ENCODE assay signal across 7 mouse cellular contexts in genomic region chr19:32211293-32211585, GRCm38 (mm10).
DNase-seq lines count a peak whose midpoint lies in the region; ATAC-seq and TF ChIP-seq lines count a peak whose summit lies in the region.

No protein-coding gene starts in this region.

- TF ChIP-seq CTCF in lung, postnatal 0 days (IDR thresholded peaks at IDR 0.05): no peak
- no peak for TF ChIP-seq CTCF in embryonic fibroblast, embryonic 13.5 days (IDR thresholded peaks at IDR 0.05; ENCODE audit: borderline replicate concordance, insufficient read depth, low read length)
- TF ChIP-seq CTCF in small intestine, adult 2 months (IDR thresholded peaks at IDR 0.05; ENCODE audit: extremely low read depth, insufficient read length, insufficient replicate concordance, low read depth, low read length): no peak

- H3K27me3 ChIP-seq in lung, postnatal 0 days (replicated peaks; ENCODE audit: insufficient read depth, low read length): no peaks in the 10 kb centered on the region
- no peaks in the 10 kb centered on the region for H3K27me3 ChIP-seq in intestine, embryonic 16.5 days (replicated peaks; ENCODE audit: control insufficient read depth, insufficient read depth, low read length)
- no peaks in the 10 kb centered on the region for H3K27me3 ChIP-seq in small intestine, adult 2 months (ENCODE audit: control insufficient read depth, insufficient read depth, low read length)

- no peak for TF ChIP-seq POLR2A in embryonic fibroblast, embryonic 13.5 days (IDR thresholded peaks at IDR 0.05; ENCODE audit: low read depth, low read length)
- no peak for TF ChIP-seq POLR2A in small intestine, adult 2 months (IDR thresholded peaks at IDR 0.05; ENCODE audit: low read depth, low read length)

- peak overlapping the region; percentile 64 for H3K4me2 ChIP-seq in lung, postnatal 0 days (replicated peaks; ENCODE audit: low read depth, low read length)
- peak overlapping the region; percentile 81 for H3K4me2 ChIP-seq in intestine, embryonic 16.5 days (ENCODE audit: low read depth, low read length)

- TF ChIP-seq EP300 in lung, postnatal 0 days (IDR thresholded peaks at IDR 0.05): no peak

- peaks cover 5% of the 10 kb centered on the region; the same call in 1 of the 2 replicates for H3K4me1 ChIP-seq in lung, postnatal 0 days (ENCODE audit: insufficient read depth, low read depth, low read length)
- H3K4me1 ChIP-seq in embryonic fibroblast, embryonic 13.5 days (ENCODE audit: control insufficient read depth, insufficient read depth, low read length): peaks cover 3% of the 10 kb centered on the region; the same call in 1 of the 2 replicates
- H3K4me1 ChIP-seq in intestine, embryonic 16.5 days (ENCODE audit: control insufficient read depth, insufficient read depth, low read length): peaks cover 11% of the 10 kb centered on the region
- H3K4me1 ChIP-seq in small intestine, adult 2 months (ENCODE audit: control insufficient read depth, insufficient read depth, insufficient read length, low read length): peaks cover 20% of the 10 kb centered on the region; the same call in 1 of the 2 replicates

- ATAC-seq in lung, postnatal 0 days: no peak; the same call in none of the 2 replicates
- ATAC-seq in intestine, embryonic 16.5 days: no peak; the same call in none of the 2 replicates

- H3K9me3 ChIP-seq in lung, postnatal 0 days (ENCODE audit: low read length): no peaks in the 10 kb centered on the region
- no peaks in the 10 kb centered on the region for H3K9me3 ChIP-seq in intestine, embryonic 16.5 days (ENCODE audit: control insufficient read depth, low read length)

- DNase-seq in lung, postnatal 0 days (ENCODE audit: low spot score): no peak
- no peak for DNase-seq in lung, postnatal 25 days (ENCODE audit: low spot score)
- no peak for DNase-seq in ovary, postnatal 36 days (ENCODE audit: low spot score)
- DNase-seq in left cerebral cortex, postnatal 4 days: no peak

- H3K4me3 ChIP-seq in lung, postnatal 0 days (ENCODE audit: low read depth, low read length): peak overlapping the region; percentile 52
- H3K4me3 ChIP-seq in embryonic fibroblast, embryonic 13.5 days (ENCODE audit: insufficient read depth, low read length): peak overlapping the region; percentile 6; the same call in 1 of the 2 replicates
- peak overlapping the region; percentile 58 for H3K4me3 ChIP-seq in intestine, embryonic 16.5 days (ENCODE audit: low read length)
- H3K4me3 ChIP-seq in small intestine, adult 2 months (ENCODE audit: low read depth, low read length): peak overlapping the region; percentile 71

- H3K36me3 ChIP-seq in lung, postnatal 0 days (ENCODE audit: insufficient read depth, low read length): no peaks in the 10 kb centered on the region
- H3K36me3 ChIP-seq in intestine, embryonic 16.5 days (ENCODE audit: control insufficient read depth, insufficient read depth, low read length): no peaks in the 10 kb centered on the region
- no peaks in the 10 kb centered on the region for H3K36me3 ChIP-seq in small intestine, adult 2 months (ENCODE audit: control insufficient read depth, insufficient read depth, low read length)

- H3K27ac ChIP-seq in lung, postnatal 0 days (ENCODE audit: low read length): peak overlapping the region; percentile 92
- H3K27ac ChIP-seq in embryonic fibroblast, embryonic 13.5 days (ENCODE audit: insufficient read depth, low read length): peak overlapping the region; percentile 38
- H3K27ac ChIP-seq in intestine, embryonic 16.5 days (ENCODE audit: low read length): peak overlapping the region; percentile 92
- H3K27ac ChIP-seq in small intestine, adult 2 months (ENCODE audit: insufficient read depth, low read depth, low read length): peak overlapping the region; percentile 58; the same call in 1 of the 2 replicates

- no peak overlapping the region for H3K9ac ChIP-seq in lung, postnatal 0 days (replicated peaks; ENCODE audit: low read depth)
- peak overlapping the region; percentile 75 for H3K9ac ChIP-seq in intestine, embryonic 16.5 days (ENCODE audit: low read depth, low read length)

- intact Hi-C loops in left cerebral cortex, postnatal 4 days (cut with DNase I): no loop called here

Comparison
In these comparisons a context has a peak if more than half of its experiments do, and no peak if none do; other contexts are left out.
1. H3K27ac ChIP-seq: peak in every context shown above with its lines; median percentile 92 in lung, postnatal 0 days; 92 in intestine, embryonic 16.5 days; 58 in small intestine, adult 2 months; 38 in embryonic fibroblast, embryonic 13.5 days.
2. H3K4me3 ChIP-seq: peak in every context shown above with its lines; median percentile 71 in small intestine, adult 2 months; 58 in intestine, embryonic 16.5 days; 52 in lung, postnatal 0 days; 6 in embryonic fibroblast, embryonic 13.5 days.